Mouse (Mus musculus): ENCODE measurements around the gene St5. TPM values are rescaled to one million over a fixed set of nuclear protein-coding genes. Genes with fewer than 3 reads are reported as not detected.

Gene St5
- polyA plus RNA-seq, 1 experiment, result 47.6 TPM

- Histone ChIP-seq H3K4me1 (ENCODE audit: control insufficient read depth, insufficient read depth, low read length) (no peaks in the 10 kb centered on the region), H3K27me3 (replicated peaks; ENCODE audit: control insufficient read depth, insufficient read depth, low read length) (no peaks in the 10 kb centered on the region; the same call in 1 of the 2 replicates), H3K4me3 (ENCODE audit: insufficient read depth, low read depth, low read length) (no peak overlapping the region), H3K36me3 (ENCODE audit: control insufficient read depth, insufficient read depth, low read length) (no peaks in the 10 kb centered on the region), H3K27ac (ENCODE audit: insufficient read depth, low read depth, low read length) (peak overlapping the region; percentile 47; the same call in 1 of the 2 replicates)
- DNase-seq, result peak; percentile 28
- 25% methylated on average over 1 of the region's 1 CpGs for WGBS
- no peak for TF ChIP-seq POLR2A (IDR thresholded peaks at IDR 0.05; ENCODE audit: low read depth, low read length)
- no peak for TF ChIP-seq CTCF (conservative IDR thresholded peaks at IDR 0.05; ENCODE audit: insufficient read depth, insufficient read length, low read depth, low read length)
Measured at GRCm38 (mm10) chr7:109641963-109642362, 61.4 kb downstream of the St5 start.

- WGBS, result 68% methylated on average over 8 of the region's 8 CpGs
- Histone ChIP-seq H3K36me3 (ENCODE audit: control insufficient read depth, insufficient read depth, low read length) (no peaks in the 10 kb centered on the region), H3K4me3 (ENCODE audit: insufficient read depth, low read depth, low read length) (no peak overlapping the region), H3K4me1 (ENCODE audit: control insufficient read depth, insufficient read depth, low read length) (no peaks in the 10 kb centered on the region), H3K27ac (ENCODE audit: insufficient read depth, low read depth, low read length) (no peak overlapping the region), H3K27me3 (replicated peaks; ENCODE audit: control insufficient read depth, insufficient read depth, low read length) (no peaks in the 10 kb centered on the region; the same call in 1 of the 2 replicates)
- TF ChIP-seq CTCF (conservative IDR thresholded peaks at IDR 0.05; ENCODE audit: insufficient read depth, insufficient read length, low read depth, low read length) (no peak), POLR2A (IDR thresholded peaks at IDR 0.05; ENCODE audit: low read depth, low read length) (no peak)
- DNase-seq, result no peak
Measured at GRCm38 (mm10) chr7:109641102-109641501, 62.3 kb downstream of the St5 start.

GRCm38 (mm10) chr7:109637391-109637790 lies 66.0 kb downstream of the St5 start:
- H3K27me3 ChIP-seq (replicated peaks; ENCODE audit: control insufficient read depth, insufficient read depth, low read length), result no peaks in the 10 kb centered on the region; the same call in 1 of the 2 replicates
- WGBS, result 61% methylated on average over 5 of the region's 5 CpGs
- no peaks in the 10 kb centered on the region for H3K4me1 ChIP-seq (ENCODE audit: control insufficient read depth, insufficient read depth, low read length)
- no peak overlapping the region for H3K27ac ChIP-seq (ENCODE audit: insufficient read depth, low read depth, low read length)
- TF ChIP-seq POLR2A (IDR thresholded peaks at IDR 0.05; ENCODE audit: low read depth, low read length) (no peak), CTCF (conservative IDR thresholded peaks at IDR 0.05; ENCODE audit: insufficient read depth, insufficient read length, low read depth, low read length) (no peak)
- no peak for DNase-seq
- H3K36me3 ChIP-seq (ENCODE audit: control insufficient read depth, insufficient read depth, low read length), result no peaks in the 10 kb centered on the region
- H3K4me3 ChIP-seq (ENCODE audit: insufficient read depth, low read depth, low read length), result no peak overlapping the region

- TF ChIP-seq CTCF (conservative IDR thresholded peaks at IDR 0.05; ENCODE audit: insufficient read depth, insufficient read length, low read depth, low read length) (no peak), POLR2A (IDR thresholded peaks at IDR 0.05; ENCODE audit: low read depth, low read length) (no peak)
- H3K4me1 ChIP-seq (ENCODE audit: control insufficient read depth, insufficient read depth, low read length), result no peaks in the 10 kb centered on the region
- 87% methylated on average over 8 of the region's 8 CpGs for WGBS
- no peaks in the 10 kb centered on the region; the same call in 1 of the 2 replicates for H3K27me3 ChIP-seq (replicated peaks; ENCODE audit: control insufficient read depth, insufficient read depth, low read length)
- H3K4me3 ChIP-seq (ENCODE audit: insufficient read depth, low read depth, low read length), result no peak overlapping the region
- no peak for DNase-seq
- no peaks in the 10 kb centered on the region for H3K36me3 ChIP-seq (ENCODE audit: control insufficient read depth, insufficient read depth, low read length)
- no peak overlapping the region for H3K27ac ChIP-seq (ENCODE audit: insufficient read depth, low read depth, low read length)
Measured at GRCm38 (mm10) chr7:109636086-109636792, 67.2 kb downstream of the St5 start.

- Histone ChIP-seq H3K4me1 (ENCODE audit: control insufficient read depth, insufficient read depth, low read length) (no peaks in the 10 kb centered on the region; the same call in 1 of the 2 replicates), H3K27me3 (replicated peaks; ENCODE audit: control insufficient read depth, insufficient read depth, low read length) (no peaks in the 10 kb centered on the region), H3K27ac (ENCODE audit: insufficient read depth, low read depth, low read length) (no peak overlapping the region), H3K4me3 (ENCODE audit: insufficient read depth, low read depth, low read length) (no peak overlapping the region), H3K36me3 (ENCODE audit: control insufficient read depth, insufficient read depth, low read length) (no peaks in the 10 kb centered on the region)
- WGBS, result 90% methylated on average over 15 of the region's 15 CpGs
- TF ChIP-seq CTCF (conservative IDR thresholded peaks at IDR 0.05; ENCODE audit: insufficient read depth, insufficient read length, low read depth, low read length), result no peak
- TF ChIP-seq POLR2A (IDR thresholded peaks at IDR 0.05; ENCODE audit: low read depth, low read length), result no peak
- no peak for DNase-seq
Measured at GRCm38 (mm10) chr7:109633404-109634085, 69.9 kb downstream of the St5 start.

GRCm38 (mm10) chr7:109631330-109631729 lies 72.1 kb downstream of the St5 start:
- Histone ChIP-seq H3K4me3 (ENCODE audit: insufficient read depth, low read depth, low read length) (no peak overlapping the region), H3K36me3 (ENCODE audit: control insufficient read depth, insufficient read depth, low read length) (no peaks in the 10 kb centered on the region), H3K27ac (ENCODE audit: insufficient read depth, low read depth, low read length) (no peak overlapping the region), H3K4me1 (ENCODE audit: control insufficient read depth, insufficient read depth, low read length) (no peaks in the 10 kb centered on the region; the same call in 1 of the 2 replicates), H3K27me3 (replicated peaks; ENCODE audit: control insufficient read depth, insufficient read depth, low read length) (no peaks in the 10 kb centered on the region)
- DNase-seq, result no peak
- TF ChIP-seq CTCF (conservative IDR thresholded peaks at IDR 0.05; ENCODE audit: insufficient read depth, insufficient read length, low read depth, low read length), result no peak
- no peak for TF ChIP-seq POLR2A (IDR thresholded peaks at IDR 0.05; ENCODE audit: low read depth, low read length)
- 63% methylated on average over 6 of the region's 6 CpGs for WGBS

Measured in kidney, adult 2 months (tissue).